In genomic region chr2:77896843-77897557, GRCm38 (mm10) we compare ENCODE assay signal across 14 mouse cellular contexts. TPM values are rescaled to one million over a fixed set of nuclear protein-coding genes. Genes with fewer than 3 reads are reported as not detected.
DNase-seq lines count a peak whose midpoint lies in the region; ATAC-seq and TF ChIP-seq lines count a peak whose summit lies in the region.
"Had no signal": no experiment of that assay in that cellular context is flagged by ENCODE, and none has a peak within 500 bp of the region (broad histone marks: within the 10 kb centered on the region; RNA-seq: fewer than 3 reads in every experiment).

No protein-coding gene starts in this region.

- WGBS in kidney, embryonic 14.5 days = 93% methylated on average over 12 of the region's 12 CpGs
- WGBS in hindbrain, embryonic 12.5 days = 93% methylated on average over 12 of the region's 12 CpGs

- ATAC-seq in cerebellum, adult (ENCODE audit: insufficient number of reproducible peaks, low FRiP score, low TSS enrichment) = peak; percentile 62
- ATAC-seq in kidney, embryonic 14.5 days (ENCODE audit: low FRiP score, low TSS enrichment) = no peak
- no peak for ATAC-seq in hindbrain, embryonic 12.5 days (ENCODE audit: low FRiP score)

- DNase-seq in gastrocnemius, adult 2 months = peak; percentile 72
- no peak for DNase-seq in gastrocnemius, postnatal 36 days
- DNase-seq in 3T3-L1 (ENCODE audit: low read depth, low spot score) = peak; percentile 68
- DNase-seq in cerebellum, postnatal 36 days = peak; percentile 40 to 43
- DNase-seq in lung, postnatal 36 days = no peak
- DNase-seq: kidney, adult 8-10 months had no signal

- H3K4me2 ChIP-seq in kidney, embryonic 14.5 days (replicated peaks; ENCODE audit: low read depth, low read length) = no peak overlapping the region
- H3K4me2 ChIP-seq in hindbrain, embryonic 12.5 days (replicated peaks) = no peak overlapping the region
- H3K4me2 ChIP-seq: embryonic facial prominence, embryonic 12.5 days; limb, embryonic 15.5 days; lung, embryonic 15.5 days had no signal

- H3K36me3 ChIP-seq in kidney, embryonic 14.5 days (ENCODE audit: control insufficient read depth, insufficient read depth, low read length) = peaks cover 67% of the 10 kb centered on the region
- peaks cover 60% of the 10 kb centered on the region for H3K36me3 ChIP-seq in hindbrain, embryonic 12.5 days

- no peaks in the 10 kb centered on the region for H3K27me3 ChIP-seq in kidney, embryonic 14.5 days (ENCODE audit: control insufficient read depth, insufficient read depth, low read length)
- no peaks in the 10 kb centered on the region for H3K27me3 ChIP-seq in hindbrain, embryonic 12.5 days
- H3K27me3 ChIP-seq: embryonic facial prominence, embryonic 12.5 days; limb, embryonic 15.5 days; lung, embryonic 15.5 days had no signal

- no peak overlapping the region for H3K9ac ChIP-seq in kidney, embryonic 14.5 days (ENCODE audit: low read depth, low read length)
- H3K9ac ChIP-seq in hindbrain, embryonic 12.5 days = no peak overlapping the region
- H3K9ac ChIP-seq: embryonic facial prominence, embryonic 12.5 days; limb, embryonic 15.5 days; lung, embryonic 15.5 days had no signal

- H3K4me1 ChIP-seq in kidney, embryonic 14.5 days (ENCODE audit: control insufficient read depth, insufficient read depth, low read length) = no peaks in the 10 kb centered on the region
- H3K4me1 ChIP-seq in hindbrain, embryonic 12.5 days = no peaks in the 10 kb centered on the region
- H3K4me1 ChIP-seq: embryonic facial prominence, embryonic 12.5 days; heart, embryonic 10.5 days; limb, embryonic 15.5 days; lung, embryonic 15.5 days had no signal

- no peak overlapping the region for H3K4me3 ChIP-seq in gastrocnemius, adult 2 months
- H3K4me3 ChIP-seq in kidney, embryonic 14.5 days (ENCODE audit: low read length) = no peak overlapping the region
- H3K4me3 ChIP-seq in hindbrain, embryonic 12.5 days = no peak overlapping the region
- H3K4me3 ChIP-seq: embryonic facial prominence, embryonic 12.5 days; heart, embryonic 10.5 days; limb, embryonic 15.5 days; lung, embryonic 15.5 days; myocyte had no signal

- TF ChIP-seq CTCF in gastrocnemius, adult 2 months (IDR thresholded peaks at IDR 0.05) = no peak

- H3K27ac ChIP-seq in gastrocnemius, adult 2 months = peak overlapping the region; percentile 28; the same call in 1 of the 2 replicates
- no peak overlapping the region for H3K27ac ChIP-seq in kidney, embryonic 14.5 days (ENCODE audit: low read depth, low read length)
- H3K27ac ChIP-seq in hindbrain, embryonic 12.5 days = no peak overlapping the region
- H3K27ac ChIP-seq: embryonic facial prominence, embryonic 12.5 days; heart, embryonic 10.5 days; limb, embryonic 15.5 days; lung, embryonic 15.5 days had no signal

- intact Hi-C loops in gastrocnemius, adult 2 months (cut with DNase I) = loop anchor here (10.0 kb wide), 1 partner anchor 318 kb away; no protein-coding TSS in a partner anchor
- intact Hi-C loops in gastrocnemius, postnatal 36 days (cut with DNase I) = no loop called here

- H3K9me3 ChIP-seq in kidney, embryonic 14.5 days (ENCODE audit: control insufficient read depth, low read length) = no peaks in the 10 kb centered on the region
- H3K9me3 ChIP-seq in hindbrain, embryonic 12.5 days (replicated peaks) = no peaks in the 10 kb centered on the region
- H3K9me3 ChIP-seq: embryonic facial prominence, embryonic 12.5 days; heart, embryonic 10.5 days; limb, embryonic 15.5 days; lung, embryonic 15.5 days had no signal

RNA-seq across cellular contexts. Expression of gene Cwc22, which starts 49.2 kb away (rescaled TPM):
- total RNA-seq in gastrocnemius, adult 2 months (2021) = 10 to 100 TPM; 13.9 to 14.2 TPM
- 10 to 100 TPM; 12.9 to 15.3 TPM for total RNA-seq in gastrocnemius, postnatal 36 days (2021)
- polyA plus RNA-seq in kidney, embryonic 14.5 days (2014; fragmentation: Nextera tagmentation; extraction: Ambion mirVana) = 23.7 and 36.6 TPM in 2 replicates
- polyA plus RNA-seq in hindbrain, embryonic 12.5 days (2016; fragmentation: Nextera tagmentation; extraction: Ambion mirVana) = 30.3 and 34.0 TPM in 2 replicates

Comparison
In these comparisons a context has a peak if more than half of its experiments do, and no peak if none do; other contexts are left out.
1. DNase-seq: peak in gastrocnemius, adult 2 months (single experiment), 3T3-L1 (single experiment) and cerebellum, postnatal 36 days (2 of 2); none in gastrocnemius, postnatal 36 days (0 of 2) and lung, postnatal 36 days (single experiment).